In genomic region chr7:29154018-29154720, GRCm38 (mm10) we compare ENCODE assay signal across 15 mouse cellular contexts. TPM values are rescaled to one million over a fixed set of nuclear protein-coding genes. Genes with fewer than 3 reads are reported as not detected.
DNase-seq lines count a peak whose midpoint lies in the region; ATAC-seq and TF ChIP-seq lines count a peak whose summit lies in the region.
"Had no signal": no experiment of that assay in that cellular context is flagged by ENCODE, and none has a peak within 500 bp of the region (broad histone marks: within the 10 kb centered on the region; RNA-seq: fewer than 3 reads in every experiment).

No protein-coding gene starts in this region.

- no peaks in the 10 kb centered on the region; the same call in 1 of the 2 replicates for H3K36me3 ChIP-seq in forebrain, postnatal 0 days (ENCODE audit: insufficient read depth)
- 0 out of 2 replicates have a peak, but pooled peaks cover 3% of the 10 kb centered on the region for H3K36me3 ChIP-seq in forebrain, embryonic 12.5 days (replicated peaks)
- H3K36me3 ChIP-seq in lung, postnatal 0 days (ENCODE audit: insufficient read depth, low read length) = no peaks in the 10 kb centered on the region
- no peaks in the 10 kb centered on the region; the same call in 1 of the 2 replicates for H3K36me3 ChIP-seq in hindbrain, embryonic 12.5 days
- H3K36me3 ChIP-seq: embryonic facial prominence, embryonic 12.5 days; limb, embryonic 15.5 days had no signal

- H3K9ac ChIP-seq in forebrain, postnatal 0 days = no peak overlapping the region
- H3K9ac ChIP-seq in forebrain, embryonic 12.5 days = no peak overlapping the region
- H3K9ac ChIP-seq in lung, postnatal 0 days (replicated peaks; ENCODE audit: low read depth) = no peak overlapping the region
- H3K9ac ChIP-seq in hindbrain, embryonic 12.5 days = no peak overlapping the region
- H3K9ac ChIP-seq: embryonic facial prominence, embryonic 12.5 days; limb, embryonic 15.5 days had no signal

- peak; percentile 28 for TF ChIP-seq CTCF in forebrain, postnatal 0 days (IDR thresholded peaks at IDR 0.05; ENCODE audit: low read depth)
- peak; percentile 38 for TF ChIP-seq CTCF in lung, postnatal 0 days (IDR thresholded peaks at IDR 0.05)

- WGBS in forebrain, postnatal 0 days = 97% methylated on average over 14 of the region's 14 CpGs
- 96% methylated on average over 14 of the region's 14 CpGs for WGBS in forebrain, embryonic 12.5 days
- WGBS in lung, postnatal 0 days = 92% methylated on average over 14 of the region's 14 CpGs
- 95% methylated on average over 14 of the region's 14 CpGs for WGBS in hindbrain, embryonic 12.5 days

- H3K4me2 ChIP-seq in forebrain, postnatal 0 days (ENCODE audit: low read depth) = no peak overlapping the region
- no peak overlapping the region for H3K4me2 ChIP-seq in forebrain, embryonic 12.5 days
- no peak overlapping the region for H3K4me2 ChIP-seq in lung, postnatal 0 days (replicated peaks; ENCODE audit: low read depth, low read length)
- H3K4me2 ChIP-seq in hindbrain, embryonic 12.5 days (replicated peaks) = no peak overlapping the region

- H3K27ac ChIP-seq in forebrain, postnatal 0 days (ENCODE audit: low read depth, low read length) = no peak overlapping the region
- no peak overlapping the region for H3K27ac ChIP-seq in forebrain, embryonic 12.5 days
- H3K27ac ChIP-seq in lung, postnatal 0 days (ENCODE audit: low read length) = no peak overlapping the region
- H3K27ac ChIP-seq in hindbrain, embryonic 12.5 days = no peak overlapping the region
- H3K27ac ChIP-seq: embryonic facial prominence, embryonic 12.5 days; kidney, postnatal 0 days; limb, embryonic 15.5 days had no signal

- no peak for ATAC-seq in forebrain, postnatal 0 days
- no peak for ATAC-seq in forebrain, embryonic 12.5 days (ENCODE audit: low FRiP score)
- no peak for ATAC-seq in lung, postnatal 0 days
- ATAC-seq in hindbrain, embryonic 12.5 days (ENCODE audit: low FRiP score) = no peak

- no peak for DNase-seq in forebrain, postnatal 0 days
- no peak for DNase-seq in lung, postnatal 0 days (ENCODE audit: low spot score)
- no peak for DNase-seq in lung, postnatal 4 days
- DNase-seq in ES-CJ7 (ENCODE audit: low read depth, low spot score) = peak; percentile 78
- DNase-seq in induced T-regulatory cell, adult 2 months (ENCODE audit: low read depth) = peak; percentile 50
- DNase-seq in spleen, postnatal 36 days (ENCODE audit: low spot score in 2 of 2) = no peak
- DNase-seq: adrenal gland, adult 2 months; gastrocnemius, postnatal 25 days; heart, postnatal 36 days; retina, postnatal 1 day had no signal

- no peak for TF ChIP-seq EP300 in lung, postnatal 0 days (IDR thresholded peaks at IDR 0.05)

- H3K9me3 ChIP-seq in forebrain, postnatal 0 days (ENCODE audit: low read length) = no peaks in the 10 kb centered on the region
- H3K9me3 ChIP-seq in forebrain, embryonic 12.5 days = 0 out of 2 replicates have a peak, but pooled peaks cover 4% of the 10 kb centered on the region
- no peaks in the 10 kb centered on the region for H3K9me3 ChIP-seq in lung, postnatal 0 days (ENCODE audit: low read length)
- 0 out of 2 replicates have a peak, but pooled peaks cover 6% of the 10 kb centered on the region for H3K9me3 ChIP-seq in hindbrain, embryonic 12.5 days (replicated peaks)

- no peak overlapping the region for H3K4me3 ChIP-seq in forebrain, postnatal 0 days (ENCODE audit: low read depth, low read length)
- no peak overlapping the region for H3K4me3 ChIP-seq in forebrain, embryonic 12.5 days (replicated peaks)
- H3K4me3 ChIP-seq in lung, postnatal 0 days (ENCODE audit: low read depth, low read length) = no peak overlapping the region
- H3K4me3 ChIP-seq in hindbrain, embryonic 12.5 days = no peak overlapping the region

- H3K4me1 ChIP-seq in forebrain, postnatal 0 days (ENCODE audit: insufficient read depth) = no peaks in the 10 kb centered on the region
- peaks cover 16% of the 10 kb centered on the region for H3K4me1 ChIP-seq in forebrain, embryonic 12.5 days
- H3K4me1 ChIP-seq in lung, postnatal 0 days (ENCODE audit: insufficient read depth, low read depth, low read length) = no peaks in the 10 kb centered on the region
- H3K4me1 ChIP-seq in hindbrain, embryonic 12.5 days = peaks cover 4% of the 10 kb centered on the region

- no peaks in the 10 kb centered on the region for H3K27me3 ChIP-seq in forebrain, postnatal 0 days (ENCODE audit: insufficient read depth, low read length)
- H3K27me3 ChIP-seq in forebrain, embryonic 12.5 days = peaks cover 24% of the 10 kb centered on the region
- no peaks in the 10 kb centered on the region for H3K27me3 ChIP-seq in lung, postnatal 0 days (replicated peaks; ENCODE audit: insufficient read depth, low read length)
- peaks cover 18% of the 10 kb centered on the region for H3K27me3 ChIP-seq in hindbrain, embryonic 12.5 days

RNA-seq across cellular contexts. Expression of gene Fam98c, which starts 1.9 kb away (rescaled TPM):
- total RNA-seq in forebrain, postnatal 0 days (2014; rRNA removed) = 15.9 and 23.5 TPM in 2 replicates
- polyA plus RNA-seq in forebrain, postnatal 0 days (2015; fragmentation: Nextera tagmentation; extraction: Ambion mirVana) = 24.7 and 25.3 TPM in 2 replicates
- polyA plus RNA-seq in forebrain, embryonic 12.5 days (2016; fragmentation: Nextera tagmentation; extraction: Ambion mirVana) = 16.4 and 17.7 TPM in 2 replicates
- polyA plus RNA-seq in lung, postnatal 0 days (2015; fragmentation: Nextera tagmentation; extraction: Ambion mirVana) = 35.7 and 40.2 TPM in 2 replicates
- polyA plus RNA-seq in hindbrain, embryonic 12.5 days (2016; fragmentation: Nextera tagmentation; extraction: Ambion mirVana) = 20.0 and 21.7 TPM in 2 replicates

RNA-seq across cellular contexts. Expression of gene Ggn, which starts 15.8 kb away (rescaled TPM):
- 0.67 and 0.77 TPM in 2 replicates for total RNA-seq in forebrain, postnatal 0 days (2014; rRNA removed)
- 0.39 and 0.40 TPM in 2 replicates for polyA plus RNA-seq in forebrain, postnatal 0 days (2015; fragmentation: Nextera tagmentation; extraction: Ambion mirVana)
- 0.57 and 1.2 TPM in 2 replicates for polyA plus RNA-seq in forebrain, embryonic 12.5 days (2016; fragmentation: Nextera tagmentation; extraction: Ambion mirVana)
- 0.11 and 0.44 TPM in 2 replicates for polyA plus RNA-seq in lung, postnatal 0 days (2015; fragmentation: Nextera tagmentation; extraction: Ambion mirVana)
- 0.46 and 0.56 TPM in 2 replicates for polyA plus RNA-seq in hindbrain, embryonic 12.5 days (2016; fragmentation: Nextera tagmentation; extraction: Ambion mirVana)

RNA-seq across cellular contexts. Expression of gene Spred3, which starts 16.0 kb away (rescaled TPM):
- 19.0 and 29.0 TPM in 2 replicates for total RNA-seq in forebrain, postnatal 0 days (2014; rRNA removed)
- 4.7 and 6.8 TPM in 2 replicates for polyA plus RNA-seq in forebrain, postnatal 0 days (2015; fragmentation: Nextera tagmentation; extraction: Ambion mirVana)
- 7.9 and 8.3 TPM in 2 replicates for polyA plus RNA-seq in forebrain, embryonic 12.5 days (2016; fragmentation: Nextera tagmentation; extraction: Ambion mirVana)
- polyA plus RNA-seq in lung, postnatal 0 days (2015; fragmentation: Nextera tagmentation; extraction: Ambion mirVana) = 0.95 and 0.98 TPM in 2 replicates
- 5.9 and 6.4 TPM in 2 replicates for polyA plus RNA-seq in hindbrain, embryonic 12.5 days (2016; fragmentation: Nextera tagmentation; extraction: Ambion mirVana)

RNA-seq across cellular contexts. Expression of gene Rasgrp4, which starts 19.5 kb away (rescaled TPM):
- total RNA-seq in forebrain, postnatal 0 days (2014; rRNA removed) = 1.8 and 4.0 TPM in 2 replicates
- 0.84 and 1.3 TPM in 2 replicates for polyA plus RNA-seq in forebrain, postnatal 0 days (2015; fragmentation: Nextera tagmentation; extraction: Ambion mirVana)
- 0.34 and 0.58 TPM in 2 replicates for polyA plus RNA-seq in forebrain, embryonic 12.5 days (2016; fragmentation: Nextera tagmentation; extraction: Ambion mirVana)
- polyA plus RNA-seq in lung, postnatal 0 days (2015; fragmentation: Nextera tagmentation; extraction: Ambion mirVana) = 1.3 and 2.4 TPM in 2 replicates
- 0.46 and 1.1 TPM in 2 replicates for polyA plus RNA-seq in hindbrain, embryonic 12.5 days (2016; fragmentation: Nextera tagmentation; extraction: Ambion mirVana)

RNA-seq across cellular contexts. Expression of gene Psmd8, which starts 26.3 kb away (rescaled TPM):
- 245 and 253 TPM in 2 replicates for total RNA-seq in forebrain, postnatal 0 days (2014; rRNA removed)
- polyA plus RNA-seq in forebrain, postnatal 0 days (2015; fragmentation: Nextera tagmentation; extraction: Ambion mirVana) = 292 and 338 TPM in 2 replicates
- polyA plus RNA-seq in forebrain, embryonic 12.5 days (2016; fragmentation: Nextera tagmentation; extraction: Ambion mirVana) = 283 and 293 TPM in 2 replicates
- polyA plus RNA-seq in lung, postnatal 0 days (2015; fragmentation: Nextera tagmentation; extraction: Ambion mirVana) = 234 and 250 TPM in 2 replicates
- 285 and 288 TPM in 2 replicates for polyA plus RNA-seq in hindbrain, embryonic 12.5 days (2016; fragmentation: Nextera tagmentation; extraction: Ambion mirVana)

Comparison
In these comparisons a context has a peak if more than half of its experiments do, and no peak if none do; other contexts are left out.
1. DNase-seq: peak in ES-CJ7 (single experiment) and induced T-regulatory cell, adult 2 months (single experiment); none in forebrain, postnatal 0 days (single experiment), lung, postnatal 0 days (single experiment), lung, postnatal 4 days (0 of 2) and spleen, postnatal 36 days (0 of 2).